In genomic region chr10:120801127-120801526, GRCm38 (mm10) we compare ENCODE assay signal across 11 mouse cellular contexts.
DNase-seq lines count a peak whose midpoint lies in the region; ATAC-seq and TF ChIP-seq lines count a peak whose summit lies in the region.
"Had no signal": no experiment of that assay in that cellular context is flagged by ENCODE, and none has a peak within 500 bp of the region (broad histone marks: within the 10 kb centered on the region; RNA-seq: fewer than 3 reads in every experiment).

No protein-coding gene starts in this region.

- no peak overlapping the region for H3K4me2 ChIP-seq in forebrain, embryonic 12.5 days
- H3K4me2 ChIP-seq in forebrain, embryonic 11.5 days (ENCODE audit: low read depth, low read length, severe bottlenecking) = no peak overlapping the region
- H3K4me2 ChIP-seq in kidney, postnatal 0 days (ENCODE audit: low read length) = peak overlapping the region; percentile 52
- peak overlapping the region; percentile 39 for H3K4me2 ChIP-seq in intestine, embryonic 16.5 days (ENCODE audit: low read depth, low read length)
- H3K4me2 ChIP-seq in neural tube, embryonic 14.5 days (ENCODE audit: low read depth, low read length) = peak overlapping the region; percentile 36

- H3K27me3 ChIP-seq in forebrain, embryonic 12.5 days = no peaks in the 10 kb centered on the region
- H3K27me3 ChIP-seq in forebrain, embryonic 11.5 days (ENCODE audit: control insufficient read depth, insufficient read depth, low read length) = no peaks in the 10 kb centered on the region
- H3K27me3 ChIP-seq in kidney, postnatal 0 days (ENCODE audit: insufficient read depth, low read length) = no peaks in the 10 kb centered on the region
- no peaks in the 10 kb centered on the region for H3K27me3 ChIP-seq in intestine, embryonic 16.5 days (replicated peaks; ENCODE audit: control insufficient read depth, insufficient read depth, low read length)
- no peaks in the 10 kb centered on the region for H3K27me3 ChIP-seq in neural tube, embryonic 14.5 days (ENCODE audit: control insufficient read depth, insufficient read depth, low read length)
- H3K27me3 ChIP-seq: megakaryocyte, embryonic 14.5 days had no signal

- H3K9ac ChIP-seq in forebrain, embryonic 12.5 days = no peak overlapping the region
- no peak overlapping the region; the same call in 1 of the 2 replicates for H3K9ac ChIP-seq in forebrain, embryonic 11.5 days (ENCODE audit: low read length)
- H3K9ac ChIP-seq in kidney, postnatal 0 days (ENCODE audit: low read depth, low read length) = no peak overlapping the region
- no peak overlapping the region for H3K9ac ChIP-seq in intestine, embryonic 16.5 days (ENCODE audit: low read depth, low read length)
- no peak overlapping the region for H3K9ac ChIP-seq in neural tube, embryonic 14.5 days (replicated peaks; ENCODE audit: low read depth, low read length)

- no peaks in the 10 kb centered on the region for H3K36me3 ChIP-seq in forebrain, embryonic 12.5 days (replicated peaks)
- no peaks in the 10 kb centered on the region for H3K36me3 ChIP-seq in forebrain, embryonic 11.5 days (ENCODE audit: control insufficient read depth, insufficient read depth, low read length)
- H3K36me3 ChIP-seq in kidney, postnatal 0 days (ENCODE audit: insufficient read depth, low read length) = no peaks in the 10 kb centered on the region
- H3K36me3 ChIP-seq in intestine, embryonic 16.5 days (ENCODE audit: control insufficient read depth, insufficient read depth, low read length) = no peaks in the 10 kb centered on the region
- no peaks in the 10 kb centered on the region for H3K36me3 ChIP-seq in neural tube, embryonic 14.5 days (ENCODE audit: control insufficient read depth, insufficient read depth, low read length)

- H3K4me1 ChIP-seq in forebrain, embryonic 12.5 days = peaks cover 7% of the 10 kb centered on the region; the same call in 1 of the 2 replicates
- H3K4me1 ChIP-seq in forebrain, embryonic 11.5 days (replicated peaks; ENCODE audit: control insufficient read depth, insufficient read depth, low read length) = 0 out of 2 replicates have a peak, but pooled peaks cover 3% of the 10 kb centered on the region
- peaks cover 8% of the 10 kb centered on the region; the same call in 1 of the 2 replicates for H3K4me1 ChIP-seq in kidney, postnatal 0 days (replicated peaks; ENCODE audit: insufficient read depth, low read length)
- H3K4me1 ChIP-seq in intestine, embryonic 16.5 days (ENCODE audit: control insufficient read depth, insufficient read depth, low read length) = peaks cover 3% of the 10 kb centered on the region; the same call in 1 of the 2 replicates
- H3K4me1 ChIP-seq in neural tube, embryonic 14.5 days (ENCODE audit: control insufficient read depth, insufficient read depth, low read length) = peaks cover 15% of the 10 kb centered on the region; the same call in 1 of the 2 replicates
- H3K4me1 ChIP-seq: megakaryocyte, embryonic 14.5 days had no signal

- H3K9me3 ChIP-seq in forebrain, embryonic 12.5 days = no peaks in the 10 kb centered on the region
- H3K9me3 ChIP-seq in forebrain, embryonic 11.5 days (ENCODE audit: control insufficient read depth, low read length) = no peaks in the 10 kb centered on the region; the same call in 1 of the 2 replicates
- no peaks in the 10 kb centered on the region for H3K9me3 ChIP-seq in kidney, postnatal 0 days (replicated peaks; ENCODE audit: low read length)
- no peaks in the 10 kb centered on the region for H3K9me3 ChIP-seq in intestine, embryonic 16.5 days (ENCODE audit: control insufficient read depth, low read length)
- H3K9me3 ChIP-seq in neural tube, embryonic 14.5 days (ENCODE audit: control insufficient read depth, low read length) = no peaks in the 10 kb centered on the region
- H3K9me3 ChIP-seq: megakaryocyte, embryonic 14.5 days had no signal

- WGBS in forebrain, embryonic 12.5 days = 36% methylated on average over 6 of the region's 6 CpGs
- 44% methylated on average over 6 of the region's 6 CpGs for WGBS in forebrain, embryonic 11.5 days
- 20% methylated on average over 6 of the region's 6 CpGs for WGBS in kidney, postnatal 0 days
- 10% methylated on average over 6 of the region's 6 CpGs for WGBS in intestine, embryonic 16.5 days
- 12% methylated on average over 6 of the region's 6 CpGs for WGBS in neural tube, embryonic 14.5 days

- TF ChIP-seq CTCF in kidney, postnatal 0 days (IDR thresholded peaks at IDR 0.05; ENCODE audit: low read depth) = no peak

- no peak overlapping the region for H3K4me3 ChIP-seq in forebrain, embryonic 12.5 days (replicated peaks)
- H3K4me3 ChIP-seq in forebrain, embryonic 11.5 days (ENCODE audit: low read depth, low read length) = no peak overlapping the region
- H3K4me3 ChIP-seq in kidney, postnatal 0 days (replicated peaks; ENCODE audit: low read depth, low read length) = no peak overlapping the region; the same call in 1 of the 2 replicates
- no peak overlapping the region for H3K4me3 ChIP-seq in intestine, embryonic 16.5 days (ENCODE audit: low read length)
- H3K4me3 ChIP-seq in neural tube, embryonic 14.5 days (ENCODE audit: low read depth, low read length) = no peak overlapping the region
- H3K4me3 ChIP-seq: left cerebral cortex, adult 2 months; megakaryocyte, embryonic 14.5 days had no signal

- H3K27ac ChIP-seq in forebrain, embryonic 12.5 days = peak overlapping the region; percentile 68; the same call in 1 of the 2 replicates
- no peak overlapping the region for H3K27ac ChIP-seq in forebrain, embryonic 11.5 days (ENCODE audit: low read depth, low read length)
- H3K27ac ChIP-seq in kidney, postnatal 0 days = peak overlapping the region; percentile 76
- no peak overlapping the region for H3K27ac ChIP-seq in intestine, embryonic 16.5 days (ENCODE audit: low read length)
- no peak overlapping the region for H3K27ac ChIP-seq in neural tube, embryonic 14.5 days (ENCODE audit: low read depth, low read length)
- H3K27ac ChIP-seq: left cerebral cortex, adult 2 months had no signal

- ATAC-seq in forebrain, embryonic 12.5 days (ENCODE audit: low FRiP score) = 0 out of 2 replicates have a peak, but pooled peaks have one; percentile 17
- no peak for ATAC-seq in forebrain, embryonic 11.5 days (replicated peaks; ENCODE audit: low FRiP score)
- no peak for ATAC-seq in kidney, postnatal 0 days (replicated peaks; ENCODE audit: low FRiP score, low read depth)
- ATAC-seq in intestine, embryonic 16.5 days = no peak
- peak; percentile 44; the same call in 1 of the 2 replicates for ATAC-seq in neural tube, embryonic 14.5 days (ENCODE audit: low read depth)

- no peak for DNase-seq in forebrain, embryonic 11.5 days (ENCODE audit: low spot score)
- no peak for DNase-seq in kidney, postnatal 0 days (ENCODE audit: low spot score)
- DNase-seq in kidney, adult 9 months = no peak
- no peak for DNase-seq in cerebellum, adult 9-11 months
- DNase-seq in layer of hippocampus, adult 18-20 months (ENCODE audit: low spot score in 2 of 2) = no peak
- DNase-seq: cerebellum, adult 18-20 months had no signal

Comparison
In these comparisons a context has a peak if more than half of its experiments do, and no peak if none do; other contexts are left out.
1. ATAC-seq: peak in forebrain, embryonic 12.5 days (single experiment) and neural tube, embryonic 14.5 days (single experiment); none in forebrain, embryonic 11.5 days (single experiment), kidney, postnatal 0 days (single experiment) and intestine, embryonic 16.5 days (single experiment).
2. H3K27ac ChIP-seq: peak in forebrain, embryonic 12.5 days (single experiment) and kidney, postnatal 0 days (single experiment); none in forebrain, embryonic 11.5 days (single experiment), intestine, embryonic 16.5 days (single experiment) and neural tube, embryonic 14.5 days (single experiment).
3. H3K4me2 ChIP-seq: peak in kidney, postnatal 0 days (single experiment), intestine, embryonic 16.5 days (single experiment) and neural tube, embryonic 14.5 days (single experiment); none in forebrain, embryonic 12.5 days (single experiment) and forebrain, embryonic 11.5 days (single experiment).